Mouse (Mus musculus) embryo, embryonic 10 days (tissue): Measurements from ENCODE around the gene Plekhm3.
A peak's percentile ranks its signal among the peaks of the same experiment; 100 is the strongest.
"Not testable (repeated sequence)": the region's sequence is repeated elsewhere in the genome, so short reads cannot be mapped to it uniquely, and the experiment has no call there.

Experiments
- DNase-seq: peaks from one replicate; pipeline ENCODE4 v3.0.0-alpha.2; 2015; ENCODE audit warnings: low spot score

The Plekhm3 gene

DNA sequence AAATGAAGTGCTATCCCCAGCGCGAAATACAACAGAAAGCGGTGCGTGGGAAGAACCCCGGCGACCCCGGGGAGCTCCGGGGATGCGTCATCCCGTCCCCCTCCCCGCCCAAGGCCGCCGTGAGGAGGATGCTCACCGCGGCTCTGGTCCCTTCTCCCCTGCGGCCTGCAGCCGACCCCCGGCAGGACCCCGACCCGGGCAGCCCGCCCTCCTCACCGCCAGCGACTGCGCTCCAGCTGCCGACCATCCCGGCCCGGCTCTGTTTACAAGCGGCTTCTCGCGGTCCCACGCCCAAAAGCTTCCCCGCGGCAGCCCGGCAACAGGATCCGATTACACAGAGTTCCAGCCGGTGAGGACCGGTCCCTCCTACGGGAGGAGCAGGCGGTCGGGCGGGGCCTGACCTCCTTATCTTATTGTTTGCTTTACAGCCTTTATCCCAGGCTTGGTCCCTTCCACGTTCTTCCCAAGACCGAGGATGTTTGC, at the start of gene Plekhm3:
Gene Plekhm3 (minus strand): TSS at position 346 of the 483 bp plus-strand sequence.
- peak; percentile 90 for DNase-seq

DNA sequence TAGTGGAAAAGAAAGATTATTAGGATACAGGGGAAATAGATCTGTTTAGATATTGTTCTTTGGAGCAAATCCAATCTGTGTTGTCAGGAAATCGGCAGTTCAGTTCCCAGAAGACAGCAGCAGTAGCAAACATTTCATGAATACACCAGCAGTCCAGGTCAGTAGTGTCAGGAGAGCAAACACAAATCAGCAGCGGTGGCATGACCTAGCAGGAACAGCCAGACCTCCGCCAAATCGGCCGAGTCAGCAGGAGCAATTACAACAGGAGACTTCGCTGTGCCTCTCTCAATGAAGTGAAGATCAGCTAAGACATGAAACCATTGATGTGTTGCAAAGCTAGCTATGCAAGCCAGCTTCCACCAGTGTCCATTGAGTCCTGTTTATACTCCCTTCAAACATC, 49.0 kb upstream of the Plekhm3 start:
- no peak for DNase-seq

DNA sequence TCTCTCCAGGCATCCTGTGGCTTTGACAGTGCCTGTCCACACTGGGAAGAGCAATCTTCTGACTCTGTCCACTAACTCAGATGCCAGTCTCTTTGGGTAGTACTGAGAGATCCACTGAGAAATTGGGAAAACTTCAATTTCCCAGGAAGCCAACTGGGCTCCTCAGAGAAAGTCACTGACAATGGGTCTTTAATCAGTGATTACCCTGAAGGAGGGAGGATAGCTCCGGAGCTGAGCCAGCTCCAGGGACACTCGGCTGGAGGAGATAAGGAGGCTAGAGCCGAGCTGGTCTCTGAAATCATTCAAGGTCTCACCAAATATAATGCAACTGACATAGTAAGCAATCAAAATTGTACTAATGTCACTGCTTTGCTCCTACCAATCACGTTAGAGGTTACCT, 47.9 kb upstream of the Plekhm3 start:
- no peak for DNase-seq

DNA sequence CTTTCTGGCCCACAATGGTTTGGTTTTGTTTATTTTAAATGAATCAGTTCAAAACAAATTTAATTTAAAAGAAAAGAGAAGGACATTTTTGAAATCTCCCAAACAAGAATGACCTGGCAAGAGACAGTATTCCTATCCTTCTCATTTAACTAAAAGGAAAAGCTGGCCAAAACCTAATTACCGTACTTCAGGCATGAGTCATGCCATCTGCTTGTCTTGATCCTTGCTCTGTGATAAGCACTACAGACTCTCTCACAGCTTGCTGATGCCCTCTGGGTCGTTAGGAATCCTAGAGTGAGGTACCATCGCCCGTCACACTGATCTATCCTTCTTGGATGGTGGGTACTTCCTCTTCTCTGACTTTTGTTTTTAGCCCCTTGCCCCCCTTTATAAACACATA, 36.6 kb upstream of the Plekhm3 start:
- DNase-seq, result no peak

DNA sequence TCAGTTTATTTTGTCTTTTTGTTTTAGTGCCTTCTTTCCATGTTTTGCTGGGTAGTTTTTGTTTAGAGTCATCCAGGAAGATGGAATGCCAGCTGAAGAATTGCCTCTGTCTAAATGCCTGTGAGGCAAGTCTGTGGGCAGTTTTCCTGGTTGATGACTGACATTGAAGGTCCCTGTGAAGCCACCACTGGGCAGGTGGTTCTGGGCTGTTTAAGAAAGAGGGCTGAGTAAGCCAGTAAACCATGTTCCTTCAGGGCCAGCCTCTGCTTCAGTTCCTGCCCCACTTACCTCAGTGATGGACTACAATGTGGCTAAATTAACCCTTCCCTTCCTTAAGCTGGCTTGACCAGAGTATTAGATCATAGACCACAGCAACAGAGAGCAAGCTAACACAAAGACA, 31.6 kb upstream of the Plekhm3 start:
- no peak for DNase-seq

DNA sequence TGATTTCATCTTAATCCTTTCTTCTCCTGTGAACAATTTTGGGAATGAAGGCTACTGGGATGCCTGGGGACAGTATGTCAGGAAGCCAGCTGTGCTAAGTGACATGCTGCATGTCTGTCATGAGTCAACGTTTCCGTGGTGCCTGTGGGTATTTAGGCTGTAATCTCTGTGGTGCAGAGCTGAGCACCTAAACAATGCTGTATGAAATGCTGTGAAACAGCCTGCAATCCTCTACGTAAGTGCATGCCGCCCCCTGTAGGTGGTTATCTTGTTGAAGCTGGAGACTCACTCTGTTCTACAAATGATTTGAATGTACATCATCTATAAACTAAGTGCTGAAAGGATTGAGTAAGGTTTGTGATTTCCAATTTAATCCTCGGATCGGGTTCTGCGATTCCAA, 29.5 kb upstream of the Plekhm3 start:
- peak; percentile 78 for DNase-seq

DNA sequence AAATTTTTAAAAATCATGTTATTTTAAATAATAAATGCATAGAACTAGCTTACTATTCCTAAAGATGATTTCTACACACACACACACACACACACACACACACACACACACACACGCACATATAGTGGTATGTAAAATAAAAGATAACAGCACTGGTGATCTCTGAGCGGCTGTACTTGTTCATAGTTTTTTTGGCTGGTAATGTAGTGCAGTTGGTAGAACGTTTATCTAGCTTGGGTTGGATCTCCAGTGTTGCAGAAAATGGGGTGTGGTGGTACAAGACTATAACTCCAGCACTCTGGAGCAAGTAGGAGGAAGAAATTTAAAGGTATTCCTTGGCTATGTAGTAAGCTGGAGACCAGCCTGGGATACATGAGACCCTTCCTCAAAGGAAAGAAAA, 26.6 kb upstream of the Plekhm3 start:
- no peak for DNase-seq

DNA sequence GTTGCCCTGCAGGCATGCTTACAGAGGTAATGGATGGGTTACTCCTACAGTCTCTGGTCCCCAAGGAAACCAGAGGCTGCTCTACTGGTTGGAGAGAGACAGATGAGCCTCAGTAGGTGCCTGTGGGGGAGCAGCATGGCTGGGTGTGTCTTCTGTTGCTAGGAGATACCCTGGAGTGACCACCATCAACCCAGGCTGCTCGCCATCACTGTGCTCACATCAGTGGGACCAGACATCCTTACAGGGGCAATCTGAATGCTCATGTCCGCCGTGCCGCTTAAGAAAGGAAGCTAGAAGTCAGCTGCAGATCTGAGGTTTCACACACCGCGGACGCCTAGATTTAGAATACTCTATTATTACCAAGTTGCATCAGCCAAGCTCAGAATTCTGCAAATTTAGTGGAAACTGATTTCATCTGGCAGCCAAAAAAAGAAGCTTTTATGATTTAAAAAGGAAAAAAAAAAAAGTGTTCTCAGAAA, 21.7 kb upstream of the Plekhm3 start:
- peak; percentile 39 for DNase-seq

DNA sequence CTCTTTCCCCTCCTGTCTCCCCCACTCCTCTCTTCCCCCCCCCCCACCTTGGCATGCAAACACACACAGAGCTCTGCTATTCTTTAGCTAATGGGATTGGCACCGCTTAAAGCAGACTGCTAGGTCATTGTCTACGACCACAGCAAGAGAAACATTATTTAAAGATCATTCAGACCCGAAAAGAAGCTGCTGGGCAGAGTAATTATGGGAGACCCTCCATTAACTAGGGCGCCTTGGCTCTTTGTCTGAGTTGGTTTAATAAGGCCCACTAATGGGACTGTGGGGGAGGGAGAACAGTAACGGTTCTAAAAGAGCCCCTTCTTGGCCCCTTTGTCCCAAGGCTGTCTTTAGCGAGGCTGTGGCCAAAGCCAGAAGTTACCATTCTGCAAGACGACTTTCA, 18.7 kb upstream of the Plekhm3 start:
- peak; percentile 24 for DNase-seq

DNA sequence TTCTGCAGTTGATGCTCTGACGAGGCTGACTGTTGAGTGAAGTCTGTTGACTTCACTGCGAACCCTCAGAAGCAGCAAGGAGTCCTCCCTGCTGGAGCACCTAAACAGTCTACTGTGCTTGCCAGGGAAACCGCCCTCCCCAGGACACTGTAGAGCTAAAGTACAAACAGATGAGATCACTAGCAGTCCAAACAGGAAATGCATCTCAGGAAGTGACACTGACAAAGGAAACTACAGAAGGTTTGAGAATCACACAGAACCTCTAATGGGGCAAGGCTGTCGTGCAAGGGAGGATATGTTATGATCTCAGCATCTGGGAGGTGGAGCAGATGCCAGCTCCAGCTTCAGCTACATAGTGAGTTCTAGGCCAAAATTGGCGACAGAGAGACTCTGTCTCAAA, 14.1 kb upstream of the Plekhm3 start:
- DNase-seq, result no peak

DNA sequence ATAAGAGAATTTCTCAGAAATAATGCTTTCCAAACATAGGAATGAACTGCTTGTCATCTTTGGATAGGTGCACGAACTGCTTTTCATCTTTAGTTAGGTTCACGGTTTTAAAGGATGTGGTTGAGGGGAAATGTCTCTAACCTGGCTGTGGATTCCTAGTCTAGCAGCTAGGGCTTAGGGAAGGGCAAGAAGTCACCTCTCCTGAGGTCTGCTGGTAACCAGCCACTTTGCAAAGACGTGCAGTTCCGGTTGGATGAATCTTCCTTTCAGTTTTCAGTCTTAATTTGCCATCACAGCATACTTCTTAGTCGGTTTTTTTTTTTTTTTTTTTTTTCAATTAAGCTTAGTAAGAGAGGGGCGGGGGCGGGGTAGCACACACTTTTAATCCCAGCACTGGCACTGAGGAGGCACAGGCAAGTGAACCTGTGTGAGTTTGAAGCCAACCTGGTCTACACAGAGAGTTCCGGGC, 431 bp upstream of the Plekhm3 start:
- DNase-seq, result no peak

DNA sequence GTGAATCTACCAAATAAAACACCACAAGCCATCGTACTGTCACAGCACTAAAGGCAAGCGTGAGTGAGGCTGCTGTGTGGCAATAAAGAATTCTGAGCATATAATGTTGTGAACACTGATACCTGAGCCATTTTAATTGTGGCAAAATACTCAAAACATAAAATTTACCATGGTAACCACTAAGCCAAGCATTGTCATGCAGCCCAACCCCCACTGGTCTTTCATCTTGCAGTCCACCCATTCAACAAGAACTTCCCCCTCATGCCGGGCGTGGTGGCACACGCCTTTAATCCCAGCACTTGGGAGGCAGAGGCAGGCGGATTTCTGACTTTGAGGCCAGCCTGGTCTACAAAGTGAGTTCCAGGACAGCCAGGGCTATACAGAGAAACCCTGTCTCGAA, 1.8 kb downstream of the Plekhm3 start:
- not testable (repeated sequence) for DNase-seq

DNA sequence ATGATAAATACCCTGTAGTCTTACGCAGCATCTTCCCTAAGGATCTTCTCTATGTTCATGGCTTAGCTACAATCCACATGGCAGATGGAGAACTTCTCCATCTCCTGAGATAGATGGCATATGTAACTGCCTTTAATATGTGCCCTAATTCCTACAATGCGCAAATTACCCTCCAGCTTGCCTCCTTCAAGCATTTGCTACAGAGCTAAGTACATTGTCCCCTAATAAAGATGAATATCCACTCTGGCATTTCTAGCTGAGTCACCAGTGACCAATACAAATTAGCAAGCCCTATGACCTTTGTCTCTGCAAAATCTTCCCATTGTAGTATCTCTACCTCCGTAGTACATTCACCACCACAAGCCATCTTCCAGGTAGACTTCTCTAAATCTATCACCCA, 6.4 kb downstream of the Plekhm3 start:
- no peak for DNase-seq

DNA sequence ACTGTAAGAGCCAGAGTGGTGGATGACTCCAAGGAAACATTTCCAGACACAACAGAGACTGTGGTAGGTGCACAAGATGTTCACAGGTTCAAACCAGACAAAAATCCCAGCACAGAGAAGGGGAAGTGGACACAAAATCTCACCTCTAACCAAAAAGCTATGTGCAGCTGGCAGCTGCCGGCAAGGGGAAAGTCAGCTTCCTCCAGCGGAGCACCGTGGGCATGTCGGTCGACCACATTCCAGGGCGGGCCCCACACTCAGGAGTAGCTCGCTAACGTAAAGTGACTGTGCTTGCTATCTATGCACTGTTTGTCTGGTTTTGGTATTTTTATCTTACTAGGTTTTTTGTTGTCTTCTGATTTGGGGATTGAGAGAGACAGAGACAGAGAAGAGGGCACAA, 7.2 kb downstream of the Plekhm3 start:
- no peak for DNase-seq

DNA sequence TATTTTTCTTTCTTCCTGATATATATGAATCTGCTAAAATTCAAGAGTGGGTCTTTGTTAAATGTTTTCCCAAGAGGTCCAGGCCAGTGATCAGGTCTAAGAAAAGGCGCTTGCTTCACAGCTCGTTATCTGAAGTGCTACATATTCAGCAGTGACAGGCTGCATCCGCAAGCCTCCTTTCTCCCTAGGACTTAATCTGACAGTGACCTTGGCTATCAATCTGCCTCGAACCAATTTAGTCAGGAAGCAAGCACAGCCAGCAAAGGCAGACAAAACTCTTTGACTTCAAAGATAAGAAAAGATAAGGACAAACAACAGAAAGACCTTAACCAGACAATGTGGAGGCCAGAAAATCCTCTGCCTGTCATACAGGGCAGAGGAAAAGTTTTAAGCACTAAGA, 10.5 kb downstream of the Plekhm3 start:
- DNase-seq, result no peak

DNA sequence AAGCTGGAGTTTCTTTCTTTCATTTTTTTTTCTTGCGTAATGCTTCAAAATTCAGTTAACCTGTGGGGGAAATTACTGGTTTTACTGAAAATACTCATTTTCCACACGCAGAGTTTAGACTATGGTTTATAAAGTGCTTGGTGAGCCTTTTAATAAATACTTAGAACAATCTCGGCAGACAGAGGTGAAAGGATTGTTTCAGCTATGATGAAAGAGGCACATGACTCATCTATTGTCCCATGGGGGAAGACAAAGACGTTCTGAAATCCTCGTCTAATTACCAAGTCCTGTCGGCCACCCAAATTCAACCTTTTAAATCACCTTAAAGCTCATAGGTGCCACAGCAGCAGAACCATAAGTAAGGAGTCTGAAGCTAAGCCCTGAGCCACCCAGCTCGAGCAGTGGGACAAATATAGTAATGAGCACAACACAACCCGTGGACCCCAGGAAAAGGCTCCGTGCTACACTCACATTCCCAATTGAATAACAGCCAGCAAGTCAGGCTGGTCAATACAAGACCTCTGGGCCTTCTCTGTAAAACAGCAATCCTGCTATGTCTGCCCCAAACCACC, 11.3 kb downstream of the Plekhm3 start:
- DNase-seq, result no peak

DNA sequence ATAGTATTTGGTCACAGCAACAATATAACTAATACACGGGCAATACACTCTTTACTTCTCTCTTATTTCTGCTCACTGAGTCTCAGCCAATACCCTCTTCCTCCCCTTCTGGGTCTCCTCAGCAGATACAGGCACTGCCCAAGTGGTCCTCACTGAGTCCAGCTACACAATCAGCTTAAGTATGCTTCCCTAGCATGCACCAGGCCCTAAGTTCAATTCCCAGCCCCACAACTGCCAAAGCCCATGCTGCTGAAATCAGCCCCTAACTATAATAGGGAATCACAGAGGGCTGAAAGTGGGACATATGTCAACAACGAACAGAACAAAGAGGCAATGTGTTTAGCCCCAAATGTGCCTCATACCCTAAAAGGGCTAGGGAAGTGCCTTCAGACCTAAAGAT, 11.9 kb downstream of the Plekhm3 start:
- no peak for DNase-seq

DNA sequence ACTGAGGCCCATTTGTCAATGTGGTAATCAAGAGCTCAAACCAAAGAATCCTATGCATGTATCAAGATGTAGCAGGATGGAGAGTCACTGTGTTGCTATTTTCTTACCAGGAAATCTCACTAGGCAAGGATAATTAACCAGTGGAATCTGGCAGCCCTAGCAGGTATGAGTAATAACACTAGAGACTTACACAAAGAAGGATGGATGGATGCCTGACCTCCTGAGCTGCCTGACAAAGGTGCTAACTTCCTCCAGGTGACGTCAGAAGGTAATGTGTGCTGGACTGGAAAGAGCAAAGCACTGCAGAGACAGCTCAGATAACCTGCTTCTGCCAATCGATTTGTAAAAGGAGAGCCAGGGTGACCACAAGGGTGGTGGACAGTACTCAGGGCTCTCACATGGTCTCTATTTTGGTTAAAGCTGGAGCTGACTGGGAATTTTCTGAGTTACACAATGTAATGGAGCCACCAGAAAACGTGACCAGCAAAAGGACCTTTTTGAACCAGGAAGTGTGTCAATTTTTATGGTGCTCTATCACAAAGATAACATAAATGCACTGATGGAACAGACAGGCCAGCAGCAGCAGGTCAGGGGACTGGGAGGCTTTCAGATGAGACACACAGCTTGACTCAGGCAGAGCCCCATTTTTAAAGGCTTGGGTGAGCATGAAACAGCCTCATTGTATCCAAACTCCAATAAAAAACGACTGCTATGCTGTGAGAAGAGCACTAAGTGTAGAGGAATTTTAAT, 14.4 kb downstream of the Plekhm3 start:
- DNase-seq, result no peak

DNA sequence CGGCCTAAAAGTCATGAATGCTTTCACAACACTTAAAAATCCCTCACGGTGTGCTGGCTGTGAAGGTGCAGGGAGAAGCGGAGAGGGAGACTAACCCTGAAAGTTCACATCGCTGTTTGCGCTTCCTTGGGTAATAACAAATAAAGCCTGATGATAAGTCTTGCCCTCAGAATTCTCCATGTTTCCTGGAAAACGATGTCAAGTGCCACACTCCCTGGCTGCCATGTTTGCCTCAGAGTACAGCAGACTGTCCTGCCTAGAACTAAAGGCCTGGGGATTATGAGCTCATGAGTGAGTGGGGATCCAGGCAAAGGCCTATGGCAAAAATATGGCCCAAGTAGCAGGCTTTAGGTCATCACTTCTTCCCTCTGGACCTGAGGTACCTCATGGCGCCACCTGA, 17.7 kb downstream of the Plekhm3 start:
- DNase-seq, result no peak

DNA sequence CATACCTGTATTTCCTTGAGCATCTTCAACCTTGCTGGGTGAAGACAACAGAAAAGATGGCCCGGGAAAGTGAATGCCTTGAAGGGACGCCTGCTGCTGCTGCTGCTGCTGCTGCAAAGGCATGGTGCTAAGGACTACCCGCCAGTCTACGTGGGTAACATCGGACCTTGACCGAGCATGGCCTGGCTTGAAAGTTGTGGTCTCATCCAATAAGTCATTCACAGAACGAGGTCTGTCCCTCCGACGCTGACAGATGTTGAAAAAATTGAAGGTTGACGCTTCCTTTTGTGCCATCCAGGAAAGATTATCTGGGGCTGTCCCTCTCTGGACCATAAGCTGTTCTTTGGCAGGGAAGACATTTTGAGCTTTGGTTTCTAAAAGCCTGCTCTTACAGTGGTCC, 18.9 kb downstream of the Plekhm3 start:
- DNase-seq, result no peak

DNA sequence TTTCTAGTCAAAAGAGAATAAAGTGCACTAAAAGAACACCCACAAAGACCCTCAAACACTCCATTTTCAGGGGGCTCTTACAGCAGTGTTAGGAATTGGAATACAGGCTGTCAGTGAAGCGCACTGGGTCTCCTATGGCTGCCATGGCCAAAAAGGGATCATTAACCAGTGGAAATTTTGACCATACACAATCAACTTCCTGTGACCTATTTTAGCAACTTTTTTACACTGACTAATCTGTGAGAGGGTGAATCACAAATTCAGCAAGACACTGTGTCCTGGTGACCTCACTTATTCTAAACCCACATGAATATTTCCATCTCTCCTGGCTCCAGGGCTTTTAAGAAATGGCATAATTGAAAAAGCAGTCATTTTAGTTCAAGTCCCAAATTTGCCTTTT, 23.7 kb downstream of the Plekhm3 start:
- no peak for DNase-seq

DNA sequence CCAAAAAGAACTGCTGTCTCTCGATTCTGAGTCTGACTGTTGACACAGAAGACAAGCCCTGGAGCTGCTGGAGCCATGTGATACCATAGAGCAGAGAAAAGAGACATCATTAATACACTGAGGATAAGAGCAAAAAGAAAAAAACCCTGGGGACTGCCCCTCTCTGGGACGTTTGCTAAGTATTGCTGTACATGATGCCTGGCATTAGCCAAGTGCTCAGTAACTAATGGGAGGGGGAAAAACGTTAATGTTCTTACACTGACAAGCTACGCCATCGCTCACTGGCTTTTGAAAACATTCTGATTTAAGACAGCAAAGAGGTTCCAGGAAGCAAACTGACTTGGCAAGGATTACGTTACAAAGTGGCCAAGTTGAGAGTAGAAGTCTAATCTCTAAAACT, 26.5 kb downstream of the Plekhm3 start:
- DNase-seq, result no peak

DNA sequence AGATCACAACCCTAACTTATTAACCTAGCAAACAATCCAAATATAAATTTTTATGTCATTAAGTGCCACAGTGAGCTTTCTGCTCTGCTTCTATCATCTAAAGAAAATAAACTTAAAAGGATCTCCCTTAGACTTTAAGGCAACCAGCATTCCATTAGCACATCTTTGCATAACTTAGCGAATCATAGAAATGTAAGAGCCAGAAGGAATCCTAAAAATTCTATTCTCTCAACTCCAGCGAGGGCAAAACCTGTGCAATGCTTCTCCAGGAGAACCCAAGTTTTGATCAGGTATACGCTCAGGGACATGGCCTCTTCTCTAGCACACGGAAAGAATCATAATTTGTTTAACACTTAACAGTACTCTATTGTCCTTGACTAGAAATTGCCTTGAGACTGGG, 27.0 kb downstream of the Plekhm3 start:
- DNase-seq, result no peak

DNA sequence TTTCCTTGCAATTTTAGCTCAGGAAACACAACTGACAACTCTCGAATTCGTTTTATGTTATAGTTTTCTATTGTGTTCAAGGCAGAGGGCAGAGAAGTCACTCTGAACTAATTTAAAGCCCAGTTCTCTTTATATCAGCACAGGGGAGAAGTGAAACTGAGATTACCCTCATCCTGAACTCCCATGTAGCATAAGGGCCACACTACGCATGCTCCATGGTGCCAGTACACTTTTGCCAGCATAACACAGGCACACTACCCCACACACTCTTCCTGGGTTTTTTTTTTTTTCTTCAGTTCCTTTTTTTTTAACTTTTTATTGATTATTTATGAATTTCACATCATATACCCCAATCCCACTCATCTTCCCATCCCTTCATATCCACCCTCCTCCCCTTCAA, 28.1 kb downstream of the Plekhm3 start:
- no peak for DNase-seq
